Mouse (Mus musculus) spleen, postnatal 10 days (tissue): ENCODE measurements at regions not wholly inside any gene's neighbourhood (a gene's known extent, or its start where the extent isn't known, plus 50 kb on each side); places are given as distances from the start of the nearest gene placed in this dataset.
"Not testable (repeated sequence)": the region's sequence is repeated elsewhere in the genome, so short reads cannot be mapped to it uniquely, and the experiment has no call there.

ENCODE experiments used
- DNase-seq, 2 experiments: peaks; one replicate each; pipeline ENCODE4 v3.0.0; 2021 to 2022; ENCODE audit warnings: low spot score in 2 of 2

GRCm38 (mm10) chr13:5603905-5604596, 257.2 kb upstream of the Klf6 start:
- DNase-seq, result no peak

- DNase-seq, result no peak
Measured at GRCm38 (mm10) chr13:5605418-5605817, 255.9 kb upstream of the Klf6 start.

GRCm38 (mm10) chr13:5607462-5607861, 253.8 kb upstream of the Klf6 start:
- no peak for DNase-seq

DNA sequence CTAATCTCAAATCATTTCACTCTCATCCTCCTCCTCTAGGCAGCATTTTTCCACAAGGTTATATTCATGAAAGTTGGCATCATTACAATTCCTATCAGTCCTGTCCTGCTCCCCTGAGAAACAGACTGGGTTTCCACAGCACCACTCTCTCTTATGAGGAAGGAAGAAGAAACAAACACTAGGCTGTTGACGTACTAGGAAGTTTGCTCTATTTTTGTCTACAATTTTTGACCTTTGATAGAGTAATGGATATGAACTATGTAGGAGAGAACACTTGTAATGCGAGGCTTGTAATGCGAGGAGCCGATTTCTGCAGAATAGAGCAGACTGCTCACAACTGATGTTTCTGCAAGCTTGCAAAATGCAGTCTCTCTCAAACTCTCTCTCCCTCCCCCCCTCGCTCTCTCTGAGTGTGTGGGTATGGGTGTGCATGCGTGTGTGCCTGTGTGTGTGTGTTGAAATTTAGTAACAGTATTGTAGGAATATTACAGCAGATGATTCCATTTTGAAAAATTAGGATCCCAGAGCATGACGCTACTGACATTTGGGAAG, 247.0 kb upstream of the Klf6 start:
- no peak for DNase-seq

DNA sequence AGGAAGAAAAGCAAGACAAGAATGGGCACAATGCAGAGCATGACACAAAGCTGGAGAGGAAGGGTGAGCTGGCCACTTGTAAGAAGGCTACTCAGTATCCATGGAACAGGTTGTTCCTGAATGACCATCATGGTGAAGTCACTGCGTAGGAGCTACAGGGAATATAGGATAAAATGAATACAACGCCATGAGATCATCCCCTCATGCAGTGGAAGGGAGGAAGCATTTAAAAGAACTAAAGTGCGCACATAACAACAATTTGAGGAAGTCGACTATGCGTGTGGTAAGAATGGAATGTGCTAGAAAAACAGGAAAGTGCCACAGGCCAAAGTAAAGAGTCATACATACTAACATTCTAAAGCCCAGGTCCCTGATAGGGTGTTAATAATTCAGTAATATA, 246.4 kb upstream of the Klf6 start:
- no peak for DNase-seq

GRCm38 (mm10) chr13:5615327-5615726, 246.0 kb upstream of the Klf6 start:
- no peak for DNase-seq

- DNase-seq, result no peak
Measured at GRCm38 (mm10) chr13:5628124-5628523, 233.2 kb upstream of the Klf6 start.

GRCm38 (mm10) chr13:5634960-5635359, 226.3 kb upstream of the Klf6 start:
- DNase-seq, result no peak

- DNase-seq, result no peak
Measured at GRCm38 (mm10) chr13:5641743-5642510, 219.4 kb upstream of the Klf6 start.

DNA sequence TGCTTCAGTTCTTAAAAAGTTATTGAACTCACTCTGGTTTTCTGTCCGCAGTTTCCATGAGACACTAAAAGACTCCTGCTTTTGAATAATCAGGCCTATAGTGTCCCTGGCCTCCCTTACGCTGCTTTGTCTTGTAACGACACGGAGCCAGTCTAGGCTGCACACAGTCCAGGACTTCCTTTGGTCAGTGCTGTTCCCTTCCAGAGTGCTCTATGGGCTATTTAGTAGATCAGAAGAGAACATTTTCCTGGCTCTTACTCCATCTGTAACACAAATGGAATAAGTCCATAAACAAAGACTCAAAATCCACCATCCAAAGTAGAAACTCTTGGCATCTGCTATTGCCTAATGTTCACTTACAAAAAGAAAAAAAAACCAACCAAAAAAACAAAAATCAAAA, 213.0 kb upstream of the Klf6 start:
- DNase-seq, result no peak

GRCm38 (mm10) chr13:5657556-5657955, 203.7 kb upstream of the Klf6 start:
- no peak for DNase-seq

DNA sequence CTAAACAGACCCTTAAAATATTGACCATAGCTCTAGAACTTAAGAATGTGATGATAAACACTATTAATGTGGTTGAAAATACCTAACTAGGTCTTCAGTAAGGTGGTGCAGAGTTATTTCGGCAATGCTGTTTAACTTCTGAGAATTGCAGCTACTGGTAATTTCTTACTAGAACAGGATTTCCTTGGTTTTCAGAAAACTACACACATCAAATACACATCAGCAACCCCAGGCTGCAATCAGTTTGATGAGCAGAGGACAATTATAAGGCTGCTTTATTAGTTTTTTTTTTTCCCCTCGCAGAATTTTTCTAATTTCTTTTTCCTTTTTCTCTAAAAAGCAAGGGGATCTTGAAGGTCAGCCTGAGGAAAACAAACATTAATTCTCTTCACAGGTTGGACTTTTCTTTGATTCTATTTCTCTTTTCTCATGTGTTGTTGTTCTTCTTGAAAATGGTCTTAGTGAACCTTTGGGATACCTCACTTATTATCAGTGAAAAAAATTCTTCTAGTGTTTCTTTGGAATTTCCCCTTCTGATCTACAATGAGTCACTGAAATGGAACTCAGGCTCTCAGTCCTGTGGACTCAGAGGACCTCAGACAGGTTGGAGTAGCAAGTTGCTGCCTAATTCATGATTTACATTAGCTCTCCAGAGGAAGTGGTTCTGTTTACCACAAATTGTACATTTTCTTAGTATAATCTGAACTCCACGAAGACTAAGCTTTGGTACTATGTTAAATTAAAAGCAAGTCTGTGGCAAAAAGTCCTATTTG, 194.9 kb upstream of the Klf6 start:
- no peak for DNase-seq

GRCm38 (mm10) chr13:5675668-5676067, 185.6 kb upstream of the Klf6 start:
- DNase-seq, result no peak

- no peak for DNase-seq
Measured at GRCm38 (mm10) chr13:5690124-5690523, 171.2 kb upstream of the Klf6 start.

- not testable (repeated sequence) for DNase-seq
Measured at GRCm38 (mm10) chr13:5690680-5691079, 170.6 kb upstream of the Klf6 start.

- no peak for DNase-seq
Measured at GRCm38 (mm10) chr13:5694626-5695025, 166.7 kb upstream of the Klf6 start.

DNA sequence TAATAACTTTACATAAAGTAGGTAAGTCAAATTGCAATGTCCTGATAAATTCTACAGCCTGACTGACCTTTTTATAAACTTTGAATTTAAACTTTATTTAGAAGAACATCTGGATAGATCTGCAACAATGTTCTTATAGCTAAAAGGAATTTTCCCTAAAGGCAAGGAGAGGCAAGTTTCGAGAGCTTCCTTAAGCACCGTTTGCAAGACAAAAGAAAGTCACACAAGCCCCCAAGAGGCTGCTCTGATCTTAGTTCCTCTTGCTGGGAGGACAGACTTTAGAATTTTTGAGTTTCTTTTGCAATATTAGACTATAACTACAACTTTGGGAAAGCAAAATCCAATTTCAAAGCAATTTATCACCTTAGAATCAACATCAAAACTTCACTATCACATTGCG, 165.7 kb upstream of the Klf6 start:
- not testable (repeated sequence) for DNase-seq

GRCm38 (mm10) chr13:5696377-5696776, 164.9 kb upstream of the Klf6 start:
- no peak for DNase-seq

DNA sequence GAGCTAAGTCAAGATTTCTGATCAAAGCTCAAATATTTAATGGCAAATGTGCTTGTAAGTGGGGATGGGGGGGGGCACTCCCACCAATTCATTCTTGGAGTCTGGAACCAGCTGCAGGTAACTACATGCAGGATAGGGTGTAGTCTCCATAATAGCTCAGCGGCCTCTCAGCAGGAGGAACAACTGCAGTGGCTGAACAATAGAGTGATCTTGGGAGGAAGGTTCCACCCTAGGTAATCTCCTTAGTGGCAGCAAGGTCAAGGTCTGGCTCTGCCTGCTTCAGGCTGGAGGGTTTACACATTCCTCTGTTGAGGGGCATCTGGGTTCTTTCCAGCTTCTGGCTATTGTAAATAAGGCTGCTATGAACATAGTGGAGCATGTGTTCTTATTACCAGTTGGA, 164.0 kb upstream of the Klf6 start:
- DNase-seq, result not testable (repeated sequence)

- DNase-seq, result no peak
Measured at GRCm38 (mm10) chr13:5702071-5702470, 159.2 kb upstream of the Klf6 start.

- DNase-seq, result no peak
Measured at GRCm38 (mm10) chr13:5704991-5705390, 156.3 kb upstream of the Klf6 start.

- no peak for DNase-seq
Measured at GRCm38 (mm10) chr13:5711646-5712045, 149.6 kb upstream of the Klf6 start.
